Mouse (Mus musculus): Measurements from ENCODE around the gene Acot13.

GRCm38 (mm10) chr13:24830756-24831352 lies 486 bp downstream of the Acot13 start:
- TF ChIP-seq CTCF (IDR thresholded peaks at IDR 0.05; ENCODE audit: borderline replicate concordance, control insufficient read depth, extremely low read depth, insufficient read depth, low read length, poor library complexity) (no peak), POLR2A (IDR thresholded peaks at IDR 0.05; ENCODE audit: control insufficient read depth, extremely low read depth, insufficient read depth, low read length, poor library complexity) (no peak)
